Mouse (Mus musculus) CH12.LX (cell line): ENCODE measurements around the gene Oxsr1. TPM values are rescaled to one million over a fixed set of nuclear protein-coding genes. Genes with fewer than 3 reads are reported as not detected.
"Not testable (repeated sequence)": the region's sequence is repeated elsewhere in the genome, so short reads cannot be mapped to it uniquely, and the experiment has no call there.

ENCODE experiments used
- DNase-seq: peaks from one replicate; pipeline ENCODE4 v3.0.0-alpha.2; 2013; ENCODE audit errors: extremely low read depth
- H3K27ac ChIP-seq: 2 replicates; pipeline ENCODE4 v1.5.1; 2012; ENCODE audit warnings: low read depth, mild to moderate bottlenecking, control low read depth, moderate library complexity; ENCODE audit not compliant: insufficient read depth
- H3K27me3 ChIP-seq: replicated peaks from 2 replicates; pipeline ENCODE3; 2012; ENCODE audit warnings: inconsistent platforms
- H3K36me3 ChIP-seq, 2 experiments: replicated peaks in 1 of 2; 2 replicates each; pipeline versions ENCODE3 to v1.6.1; 2012; ENCODE audit warnings: inconsistent platforms in 1 of 2, low read length in 1 of 2, mild to moderate bottlenecking in 1 of 2, mixed read lengths in 1 of 2, moderate library complexity in 1 of 2; ENCODE audit not compliant: control insufficient read depth in 1 of 2, insufficient read depth in 1 of 2
- H3K4me1 ChIP-seq, 2 experiments: 2 replicates each; pipeline ENCODE4 v1.6.1; 2012; ENCODE audit warnings: inconsistent platforms in 1 of 2, moderate library complexity in 1 of 2; ENCODE audit not compliant: insufficient read depth in 2 of 2, control insufficient read depth in 1 of 2
- H3K4me2 ChIP-seq: 2 replicates; pipeline ENCODE4 v1.6.1; 2012; ENCODE audit warnings: low read depth, mild to moderate bottlenecking, control low read depth; ENCODE audit not compliant: poor library complexity, insufficient read depth, severe bottlenecking
- H3K4me3 ChIP-seq, 3 experiments: fragments of 150-350 bp in 1 of 3; sonication (generic) in 1 of 3; replicated peaks in 1 of 3; 2 replicates each; pipeline versions ENCODE3 to v1.5.1; 2011 to 2012; ENCODE audit warnings: low read depth in 2 of 3, low read length in 2 of 3, mild to moderate bottlenecking in 2 of 3, moderate library complexity in 2 of 3, control low read depth in 1 of 3, improper control_type of control experiment in 1 of 3, inconsistent platforms in 1 of 3, mixed read lengths in 1 of 3; ENCODE audit not compliant: poor library complexity in 1 of 3
- H3K79me2 ChIP-seq: replicated peaks from 2 replicates; pipeline ENCODE4 v1.6.1; 2012; ENCODE audit warnings: mild to moderate bottlenecking, moderate library complexity; ENCODE audit not compliant: control insufficient read depth, poor library complexity, insufficient read depth, severe bottlenecking; ENCODE audit errors: extremely low read depth
- H3K9ac ChIP-seq: 2 replicates; pipeline ENCODE4 v1.6.1; 2012; ENCODE audit warnings: low read depth, mild to moderate bottlenecking, control low read depth, moderate library complexity; ENCODE audit not compliant: insufficient read depth
- H3K9me3 ChIP-seq: replicated peaks from 2 replicates; pipeline ENCODE3; 2012; ENCODE audit warnings: low read length, inconsistent platforms, mixed read lengths
- BHLHE40 ChIP-seq: IDR thresholded peaks from 2 replicates; pipeline ENCODE4 v1.6.1; 2011; ENCODE audit warnings: mild to moderate bottlenecking, low read depth, low read length, improper control_type of control experiment
- CHD1 ChIP-seq: IDR thresholded peaks from 2 replicates; pipeline ENCODE4 v1.6.1; 2012; ENCODE audit warnings: low read depth, low read length, improper control_type of control experiment, inconsistent platforms
- CTCF ChIP-seq, 2 experiments: IDR thresholded peaks in 1 of 2; conservative IDR thresholded peaks in 1 of 2; 2 replicates each; pipeline ENCODE4 v1.5.1; 2011 to 2012; ENCODE audit warnings: low read depth in 2 of 2, low read length in 2 of 2, improper control_type of control experiment in 1 of 2, inconsistent platforms in 1 of 2, mild to moderate bottlenecking in 1 of 2, moderate library complexity in 1 of 2
- E2F4 ChIP-seq: IDR thresholded peaks from 2 replicates; pipeline ENCODE4 v1.6.1; 2011; ENCODE audit warnings: low read depth, low read length, improper control_type of control experiment; ENCODE audit not compliant: insufficient replicate concordance
- EP300 ChIP-seq: IDR thresholded peaks from 2 replicates; pipeline ENCODE4 v1.6.1; 2011; ENCODE audit warnings: low read length, improper control_type of control experiment
- ETS1 ChIP-seq: conservative IDR thresholded peaks from 2 replicates; pipeline ENCODE4 v1.6.1; 2012; ENCODE audit warnings: low read depth, mild to moderate bottlenecking, inconsistent platforms, low read length, improper control_type of control experiment, moderate library complexity
- GABPA ChIP-seq: IDR thresholded peaks from 2 replicates; pipeline ENCODE4 v1.6.1; 2012; ENCODE audit warnings: low read depth, low read length, improper control_type of control experiment, inconsistent platforms; ENCODE audit not compliant: insufficient replicate concordance
- HCFC1 ChIP-seq: IDR thresholded peaks from 2 replicates; pipeline ENCODE4 v1.6.1; 2012; ENCODE audit warnings: low read depth, mild to moderate bottlenecking, inconsistent platforms, low read length, improper control_type of control experiment
- IRF4 ChIP-seq: IDR thresholded peaks from 2 replicates; pipeline ENCODE4 v1.6.1; 2014; ENCODE audit warnings: low read depth, mild to moderate bottlenecking, inconsistent platforms, low read length, improper control_type of control experiment
- JUN ChIP-seq: IDR thresholded peaks from 2 replicates; pipeline ENCODE4 v1.6.1; 2011; ENCODE audit warnings: low read depth, mild to moderate bottlenecking, low read length, improper control_type of control experiment, moderate library complexity; ENCODE audit not compliant: insufficient read depth
- JUND ChIP-seq: conservative IDR thresholded peaks from 2 replicates; pipeline ENCODE4 v1.6.1; 2011; ENCODE audit warnings: low read depth, low read length, improper control_type of control experiment
- MAFK ChIP-seq: IDR thresholded peaks from 2 replicates; pipeline ENCODE4 v1.6.1; 2011; ENCODE audit warnings: low read length, improper control_type of control experiment; ENCODE audit not compliant: insufficient replicate concordance
- MAX ChIP-seq: IDR thresholded peaks from 2 replicates; pipeline ENCODE4 v1.6.1; 2011; ENCODE audit warnings: low read length, improper control_type of control experiment
- MEF2A ChIP-seq: IDR thresholded peaks from 2 replicates; pipeline ENCODE4 v1.6.1; 2014; ENCODE audit warnings: low read depth, mild to moderate bottlenecking, inconsistent platforms, low read length, improper control_type of control experiment, borderline replicate concordance
- MYC ChIP-seq: IDR thresholded peaks from 2 replicates; pipeline ENCODE4 v1.6.1; 2011; ENCODE audit warnings: low read depth, mild to moderate bottlenecking, improper control_type of control experiment, low read length
- NRF1 ChIP-seq: IDR thresholded peaks from 2 replicates; pipeline ENCODE4 v1.6.1; 2014; ENCODE audit warnings: low read depth, mild to moderate bottlenecking, inconsistent platforms, low read length, improper control_type of control experiment, moderate library complexity
- RAD21 ChIP-seq: IDR thresholded peaks from 2 replicates; pipeline ENCODE4 v1.6.1; 2011; ENCODE audit warnings: low read depth, mild to moderate bottlenecking, low read length, improper control_type of control experiment, moderate library complexity
- SIN3A ChIP-seq: IDR thresholded peaks from 2 replicates; pipeline ENCODE4 v1.6.1; 2012; ENCODE audit warnings: low read length, improper control_type of control experiment, inconsistent platforms
- TBP ChIP-seq: conservative IDR thresholded peaks from 2 replicates; pipeline ENCODE4 v1.6.1; 2011; ENCODE audit warnings: low read depth, low read length, improper control_type of control experiment
- UBTF ChIP-seq: IDR thresholded peaks from 2 replicates; pipeline ENCODE4 v1.6.1; 2012; ENCODE audit warnings: low read depth, mild to moderate bottlenecking, inconsistent platforms, low read length, improper control_type of control experiment, moderate library complexity
- ZC3H11A ChIP-seq: IDR thresholded peaks from 2 replicates; pipeline ENCODE4 v1.6.1; 2012; ENCODE audit warnings: low read depth, mild to moderate bottlenecking, inconsistent platforms, low read length, improper control_type of control experiment
- ZNF384 ChIP-seq: IDR thresholded peaks from 2 replicates; pipeline ENCODE4 v1.6.1; 2012; ENCODE audit warnings: low read depth, low read length, improper control_type of control experiment, inconsistent platforms
- dilution Hi-C: fragments of 300-500 bp; cut with MboI; formaldehyde crosslinking; loops from 2 replicates; pipeline ENCODE4 v1.14.3; 2020; ENCODE audit warnings: low sequenced_read_pairs; ENCODE audit not compliant: extremely low pct_unique_long_range_greater_than_20kb, extremely low pct_ligation_motif_present
- in situ Hi-C: fragments of 300-500 bp; cut with MboI; formaldehyde crosslinking; loops from 3 replicates; pipeline ENCODE4 v1.14.3; 2019; ENCODE audit warnings: low sequenced_read_pairs, low pct_ligation_motif_present, low pct_unique_long_range_greater_than_20kb, mixed read lengths
- polyA plus RNA-seq: library from polyadenylated mRNA; unstranded; fragments of >175 nt; gene quantifications from 2 replicates; pipeline ENCODE4 v1.2.1, GENCODE M21; 2012; ENCODE audit warnings: low read depth; ENCODE audit not compliant: insufficient read length
- total RNA-seq, 2 experiments: library from RNA; depleted of rRNA; stranded (reverse); fragments of 300-350 nt in 1 of 2; fragments of >200 nt in 1 of 2; gene quantifications; 2 replicates each; pipeline ENCODE4 v1.2.3; 2012 to 2014

Oxsr1 gene
- total and polyA plus RNA-seq, 3 experiments, result 22.1 to 36.1 (median 33.3) TPM

DNA sequence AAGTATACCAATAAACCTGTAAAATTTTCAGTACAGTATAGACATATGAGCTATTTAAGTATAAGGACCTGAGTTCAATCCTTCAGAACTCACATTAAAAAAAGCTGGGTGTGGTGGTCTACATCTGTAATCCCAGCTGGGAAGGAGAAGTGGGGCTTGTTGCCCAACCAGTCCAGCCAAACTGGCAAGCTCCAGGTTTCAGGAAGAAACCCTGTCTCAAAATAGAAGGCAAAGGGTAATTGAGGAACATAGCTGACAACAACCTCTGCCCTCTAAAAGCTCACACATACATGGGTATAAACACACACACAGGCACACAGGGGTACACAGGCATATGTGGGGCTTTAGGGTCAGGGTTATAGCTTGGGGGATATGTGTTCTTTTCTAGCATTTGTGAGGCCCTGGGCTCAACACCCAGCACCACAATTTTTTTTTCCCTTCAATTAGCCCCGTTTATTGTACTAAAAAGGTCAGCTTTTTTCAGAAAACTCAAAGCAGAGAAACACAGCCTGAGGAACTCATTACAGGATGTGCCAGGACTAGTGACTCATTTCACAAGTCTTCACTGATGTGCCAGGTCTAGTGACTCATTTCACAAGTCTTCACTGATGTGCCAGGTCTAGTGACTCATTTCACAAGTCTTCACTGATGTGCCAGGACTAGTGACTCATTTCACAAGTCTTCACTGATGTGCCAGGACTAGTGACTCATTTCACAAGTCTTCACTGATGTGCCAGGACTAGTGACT lies 56.7 kb downstream of the Oxsr1 start:
- dilution Hi-C loops, H3K9me3 ChIP-seq, H3K4me2 ChIP-seq, H3K9ac ChIP-seq, H3K79me2 ChIP-seq, H3K4me3 ChIP-seq, in situ Hi-C loops: not testable (repeated sequence)
- H3K36me3 ChIP-seq, result peaks cover 8 to 40% of the 10 kb centered on the region in 2 experiments
- peak overlapping the region; percentile 81 for H3K27ac ChIP-seq
- peaks cover 33 to 86% of the 10 kb centered on the region in 2 experiments for H3K4me1 ChIP-seq
- TF ChIP-seq JUN (peak; percentile 98), UBTF (peak; percentile 87), E2F4 (0 out of 2 replicates have a peak, but pooled peaks have one; percentile 62), MAFK (0 out of 2 replicates have a peak, but pooled peaks have one; percentile 47), ZNF384 (peak; percentile 81), SIN3A (0 out of 2 replicates have a peak, but pooled peaks have one; percentile 50), MYC (peak; percentile 69; the same call in 1 of the 2 replicates), CHD1 (0 out of 2 replicates have a peak, but pooled peaks have one; percentile 41), IRF4 (peak; percentile 97), JUND (peak; percentile 99), BHLHE40 (peak; percentile 85)
- TF ChIP-seq, all 38 proteins: peak for 11; not testable (repeated sequence) for 27
- peak; percentile 74 for DNase-seq
- H3K27me3 ChIP-seq, result not testable (repeated sequence)

GRCm38 (mm10) chr9:119263067-119263466 lies 59.2 kb downstream of the Oxsr1 start:
- dilution Hi-C loops (no loop called here), in situ Hi-C loops (no loop called here)
- Histone ChIP-seq H3K9ac (no peak overlapping the region; the same call in 1 of the 2 replicates), H3K4me1 (peaks cover 33 to 94% of the 10 kb centered on the region in 2 experiments), H3K4me2 (peak overlapping the region; percentile 34), H3K36me3 (peaks cover 9 to 47% of the 10 kb centered on the region in 2 experiments), H3K9me3 (no peaks in the 10 kb centered on the region), H3K4me3 (no peak overlapping the region), H3K27ac (peak overlapping the region; percentile 80), H3K27me3 (no peaks in the 10 kb centered on the region), H3K79me2 (no peaks in the 10 kb centered on the region)
- peak; percentile 22; the same call in 1 of the 2 replicates for TF ChIP-seq IRF4
- TF ChIP-seq MAX, result no peak
- peak; percentile 75 for TF ChIP-seq EP300
- no peak for TF ChIP-seq NRF1
- TF ChIP-seq TBP, result 0 out of 2 replicates have a peak, but pooled peaks have one; percentile 42
- 0 out of 2 replicates have a peak, but pooled peaks have one; percentile 36 for TF ChIP-seq JUN
- TF ChIP-seq JUND, result peak; percentile 57
- TF ChIP-seq MEF2A, result peak; percentile 82
- peak in 1 of 2 experiments; percentile 39; a peak in 2 of 4 replicates for TF ChIP-seq CTCF (conservative IDR thresholded peaks at IDR 0.05 in 1 of 2, IDR thresholded peaks at IDR 0.05 in 1 of 2; ENCODE audit: low read depth in 2 of 2, low read length in 2 of 2)
- TF ChIP-seq RAD21, result peak; percentile 43
- no peak for TF ChIP-seq HCFC1
- no peak for TF ChIP-seq GABPA
- no peak for TF ChIP-seq MAFK
- peak; percentile 40; the same call in 1 of the 2 replicates for TF ChIP-seq MYC
- TF ChIP-seq ZNF384, result peak; percentile 89
- peak; percentile 57; the same call in 1 of the 2 replicates for TF ChIP-seq ETS1
- TF ChIP-seq ZC3H11A, result no peak
- DNase-seq, result peak; percentile 58
